Mouse (Mus musculus) spleen, adult 10 weeks (tissue): ENCODE data around the gene Scaf11. TPM values are rescaled to one million over a fixed set of nuclear protein-coding genes. Genes with fewer than 3 reads are reported as not detected.

Experiments used
- polyA plus RNA-seq: library from polyadenylated mRNA; stranded (reverse); fragments of 350-450 nt; fragmentation: Illumina TruSeq; extraction: RNeasy Lipid Tissue Mini Kit (QIAGEN cat#74804); gene quantifications from one replicate; pipeline ENCODE4 v1.2.3, GENCODE M21; 2015; ENCODE audit warnings: low replicate concordance; ENCODE audit not compliant: insufficient read depth

Scaf11 gene
- 100 TPM for polyA plus RNA-seq

GRCm38 (mm10) chr15:96460730-96461540 is at the start of gene Scaf11:
Gene Scaf11, minus strand, starts transcription at chr15:96460843.

Other genes starting within 250 kb of the Scaf11 start
- 31.1 TPM for gene Arid2, start 173.3 kb downstream of the Scaf11 start, polyA plus RNA-seq
- 105 TPM for gene Slc38a1, start 182.1 kb upstream of the Scaf11 start, polyA plus RNA-seq
- gene Slc38a2, start 238.9 kb upstream of the Scaf11 start, polyA plus RNA-seq, result 155 TPM